Mouse (Mus musculus) lung, postnatal 0 days (tissue): ENCODE results near the gene Cmtm4.

Experiments
- CTCF ChIP-seq: IDR thresholded peaks from 2 replicates; pipeline ENCODE4 v1.5.1; 2016; ENCODE audit warnings: antibody characterized with exemption, mild to moderate bottlenecking
- EP300 ChIP-seq: IDR thresholded peaks from 2 replicates; pipeline ENCODE4 v1.6.1; 2016; ENCODE audit warnings: antibody characterized with exemption, mild to moderate bottlenecking, control low read depth

GRCm38 (mm10) chr8:104443125-104443679, 47.6 kb upstream of the Cmtm4 start:
- no peak for TF ChIP-seq CTCF
- no peak for TF ChIP-seq EP300
